Mouse (Mus musculus) adrenal gland, adult 10 weeks (tissue): Measurements from ENCODE around the gene Enox2. TPM values are rescaled to one million over a fixed set of nuclear protein-coding genes. Genes with fewer than 3 reads are reported as not detected.

ENCODE experiments used
- polyA plus RNA-seq: library from polyadenylated mRNA; stranded (reverse); fragments of 350-450 nt; fragmentation: Illumina TruSeq; extraction: RNeasy Lipid Tissue Mini Kit (QIAGEN cat#74804); gene quantifications from one replicate; pipeline ENCODE4 v1.2.3, GENCODE M21; 2014; ENCODE audit warnings: low read depth, low replicate concordance

The Enox2 gene
- polyA plus RNA-seq, result 25.0 TPM

DNA sequence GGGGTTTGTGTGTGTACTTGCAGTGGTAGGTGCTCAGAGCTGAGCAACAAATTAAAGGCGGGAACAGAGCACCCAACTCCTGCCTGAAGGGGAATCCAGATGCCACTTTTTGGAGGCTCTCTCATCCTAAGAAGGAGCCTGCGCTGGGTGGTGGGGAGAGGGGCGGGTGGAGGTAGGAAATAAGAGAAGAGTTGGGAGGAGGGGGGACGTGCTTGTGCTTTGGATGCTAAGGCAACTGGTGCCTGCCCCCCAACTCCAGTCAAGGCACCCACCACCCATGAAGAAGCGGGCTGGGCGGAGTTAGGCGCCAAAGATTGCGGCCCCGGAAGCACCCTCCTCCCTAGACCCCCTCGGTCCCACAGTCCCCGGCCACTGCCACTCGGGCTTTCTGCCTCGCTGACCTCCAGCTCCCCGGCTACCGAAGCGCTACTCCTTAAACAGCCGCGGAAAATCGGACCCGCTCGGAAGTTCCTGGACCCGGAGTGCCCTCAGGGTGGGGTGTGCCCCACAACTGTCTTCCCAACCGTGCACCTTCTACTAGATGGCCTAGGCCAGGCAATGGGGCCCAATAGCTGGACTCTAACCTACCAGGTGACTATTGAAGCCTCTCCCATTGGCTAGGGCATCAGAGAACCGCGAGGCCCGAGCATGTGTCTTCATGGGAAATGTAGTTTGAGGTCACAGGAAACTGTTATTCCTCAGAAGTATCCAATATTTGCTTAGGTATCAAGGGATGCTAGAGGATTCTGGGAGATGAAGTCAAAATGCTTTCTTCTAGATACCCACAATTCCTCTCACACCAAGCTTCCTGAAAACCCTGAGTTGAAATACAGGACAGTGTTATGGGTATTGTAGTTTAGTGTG is at the start of gene Enox2:
Gene Enox2 (minus strand): TSS at position 560 of the 864 bp plus-strand sequence.

Other genes with a start within 250 kb of the Enox2 start
- gene Arhgap36, start 175.7 kb upstream of the Enox2 start, polyA plus RNA-seq, result 0.41 TPM